Mouse (Mus musculus) ovary, postnatal 36 days (tissue): Measurements from ENCODE around the gene U2af1l4.

Experiments
- DNase-seq: peaks from one replicate; pipeline ENCODE4 v3.0.0; 2022; ENCODE audit warnings: low spot score, mixed read lengths

The U2af1l4 gene

GRCm38 (mm10) chr7:30552102-30553020, 10.7 kb upstream of the U2af1l4 start, which contains the start of the genes Hspb6 and Proser3:
Gene Hspb6, plus strand, starts transcription at chr7:30552178.
Gene Proser3, minus strand, starts transcription at chr7:30552299.
- DNase-seq = peak; percentile 94

- peak; percentile 56 for DNase-seq
Observed at GRCm38 (mm10) chr7:30553021-30553589, 10.0 kb upstream of the U2af1l4 start.

GRCm38 (mm10) chr7:30553810-30554584, 9.1 kb upstream of the U2af1l4 start:
- no peak for DNase-seq

GRCm38 (mm10) chr7:30556894-30557536, 6.1 kb upstream of the U2af1l4 start:
- no peak for DNase-seq

GRCm38 (mm10) chr7:30557901-30558514, 5.1 kb upstream of the U2af1l4 start:
- DNase-seq = no peak

- DNase-seq = no peak
Observed at GRCm38 (mm10) chr7:30558656-30559442, 4.3 kb upstream of the U2af1l4 start.

- DNase-seq = peak; percentile 93
Observed at GRCm38 (mm10) chr7:30559443-30559954, 3.6 kb upstream of the U2af1l4 start, which contains the start of gene Lin37. Gene Lin37, minus strand, starts transcription at chr7:30559838.

GRCm38 (mm10) chr7:30560296-30560695, 2.8 kb upstream of the U2af1l4 start:
- DNase-seq = no peak

GRCm38 (mm10) chr7:30562526-30563116, 480 bp upstream of the U2af1l4 start:
- DNase-seq = no peak

GRCm38 (mm10) chr7:30563906-30564280, 792 bp downstream of the U2af1l4 start:
- no peak for DNase-seq

- no peak for DNase-seq
Observed at GRCm38 (mm10) chr7:30564970-30565571, 2.0 kb downstream of the U2af1l4 start, which contains the start of gene Igflr1. Gene Igflr1, plus strand, starts transcription at chr7:30565427.

GRCm38 (mm10) chr7:30566033-30566432, 2.9 kb downstream of the U2af1l4 start:
- no peak for DNase-seq

- no peak for DNase-seq
Observed at GRCm38 (mm10) chr7:30567555-30567954, 4.5 kb downstream of the U2af1l4 start.

GRCm38 (mm10) chr7:30572389-30572788, 9.3 kb downstream of the U2af1l4 start:
- DNase-seq = no peak

GRCm38 (mm10) chr7:30572969-30573368, 9.9 kb downstream of the U2af1l4 start:
- peak; percentile 49 for DNase-seq

- no peak for DNase-seq
Observed at GRCm38 (mm10) chr7:30579950-30580349, 16.8 kb downstream of the U2af1l4 start.

GRCm38 (mm10) chr7:30581547-30581946, 18.4 kb downstream of the U2af1l4 start:
- no peak for DNase-seq

- DNase-seq = no peak
Observed at GRCm38 (mm10) chr7:30584339-30584738, 21.2 kb downstream of the U2af1l4 start.

GRCm38 (mm10) chr7:30585170-30585569, 22.1 kb downstream of the U2af1l4 start:
- DNase-seq = no peak
